Mouse (Mus musculus) kidney, adult 8-10 months (tissue): ENCODE measurements around the gene Hhip.

Source experiments
- DNase-seq, 2 experiments: peaks; one replicate each; pipeline ENCODE4 v3.0.0; 2022

The Hhip gene

GRCm38 (mm10) chr8:80057198-80058174 is at the start of gene Hhip:
Gene Hhip (minus strand): TSS chr8:80058006.
- no peak for DNase-seq

- DNase-seq = no peak
Observed at GRCm38 (mm10) chr8:80087021-80087420, 29.2 kb upstream of the Hhip start.

GRCm38 (mm10) chr8:80058193-80058592 is 387 bp upstream of the Hhip start:
- DNase-seq = no peak

GRCm38 (mm10) chr8:80056331-80057070 is 1.3 kb downstream of the Hhip start:
- DNase-seq = no peak

GRCm38 (mm10) chr8:80055777-80056176 is 2.0 kb downstream of the Hhip start:
- DNase-seq = no peak

GRCm38 (mm10) chr8:80055094-80055493 is 2.7 kb downstream of the Hhip start:
- DNase-seq = no peak

GRCm38 (mm10) chr8:80054216-80054615 is 3.6 kb downstream of the Hhip start:
- no peak for DNase-seq

GRCm38 (mm10) chr8:80052838-80053237 is 5.0 kb downstream of the Hhip start:
- no peak for DNase-seq

GRCm38 (mm10) chr8:80051494-80051893 is 6.3 kb downstream of the Hhip start:
- no peak for DNase-seq

- no peak for DNase-seq
Observed at GRCm38 (mm10) chr8:80049256-80050005, 8.4 kb downstream of the Hhip start.

- DNase-seq = no peak
Observed at GRCm38 (mm10) chr8:80048256-80048655, 9.6 kb downstream of the Hhip start.

- DNase-seq = no peak
Observed at GRCm38 (mm10) chr8:80037644-80038253, 20.1 kb downstream of the Hhip start.

- DNase-seq = no peak
Observed at GRCm38 (mm10) chr8:80032604-80033003, 25.2 kb downstream of the Hhip start.

GRCm38 (mm10) chr8:80031330-80032293 is 26.2 kb downstream of the Hhip start:
- DNase-seq = no peak

- no peak for DNase-seq
Observed at GRCm38 (mm10) chr8:80029631-80030030, 28.2 kb downstream of the Hhip start.

- DNase-seq = no peak
Observed at GRCm38 (mm10) chr8:80020469-80020868, 37.3 kb downstream of the Hhip start.

- no peak for DNase-seq
Observed at GRCm38 (mm10) chr8:80015818-80016217, 42.0 kb downstream of the Hhip start.

- no peak for DNase-seq
Observed at GRCm38 (mm10) chr8:80004421-80004820, 53.4 kb downstream of the Hhip start.

- DNase-seq = no peak
Observed at GRCm38 (mm10) chr8:80002313-80002712, 55.5 kb downstream of the Hhip start.

- DNase-seq = no peak
Observed at GRCm38 (mm10) chr8:79995075-79995474, 62.7 kb downstream of the Hhip start.

- no peak for DNase-seq
Observed at GRCm38 (mm10) chr8:79993507-79993906, 64.3 kb downstream of the Hhip start.
